Mouse (Mus musculus) E14TG2a.4 (cell line): Measurements from ENCODE around the gene Magi2.
"Not testable (repeated sequence)": the region's sequence is repeated elsewhere in the genome, so short reads cannot be mapped to it uniquely, and the experiment has no call there.

Experiments
- H3K27me3 ChIP-seq: 2 replicates; pipeline ENCODE4 v1.6.1; 2014; ENCODE audit warnings: low read length, control low read depth; ENCODE audit not compliant: insufficient read depth
- H3K36me3 ChIP-seq: 2 replicates; pipeline ENCODE4 v1.6.1; 2014; ENCODE audit warnings: low read length, control low read depth; ENCODE audit not compliant: insufficient read depth
- H3K4me1 ChIP-seq: replicated peaks from 2 replicates; pipeline ENCODE4 v1.6.1; 2014; ENCODE audit warnings: low read depth, low read length, control low read depth
- H3K4me3 ChIP-seq: replicated peaks from 2 replicates; pipeline ENCODE4 v1.5.1; 2014; ENCODE audit warnings: mild to moderate bottlenecking, low read length
- H3K9me3 ChIP-seq: 2 replicates; pipeline ENCODE4 v1.6.1; 2014; ENCODE audit warnings: low read length, control low read depth
- CTCF ChIP-seq: conservative IDR thresholded peaks from 2 replicates; pipeline ENCODE4 v1.5.1; 2014; ENCODE audit warnings: low read length
- NANOG ChIP-seq: IDR thresholded peaks from 2 replicates; pipeline ENCODE4 v1.6.1; 2014; ENCODE audit warnings: borderline replicate concordance, low read length, mixed read lengths
- POU5F1 ChIP-seq: IDR thresholded peaks from 2 replicates; pipeline ENCODE4 v1.6.1; 2014; ENCODE audit warnings: low read length, borderline replicate concordance

Gene Magi2

GRCm38 (mm10) chr5:20509606-20510005, 1282.8 kb downstream of the Magi2 start:
- TF ChIP-seq POU5F1 = no peak
- peak; percentile 40; the same call in 1 of the 2 replicates for TF ChIP-seq NANOG
- H3K4me3 ChIP-seq = no peak overlapping the region

GRCm38 (mm10) chr5:20512377-20513126, 1285.7 kb downstream of the Magi2 start:
- peaks cover 8% of the 10 kb centered on the region for H3K4me1 ChIP-seq
- H3K27me3 ChIP-seq = no peaks in the 10 kb centered on the region
- TF ChIP-seq CTCF (no peak), NANOG (no peak), POU5F1 (no peak)

More at GRCm38 (mm10) chr5:20509606-20510005, 1282.8 kb downstream of the Magi2 start:
- H3K27me3 ChIP-seq = no peaks in the 10 kb centered on the region
- H3K4me1 ChIP-seq = peaks cover 8% of the 10 kb centered on the region
- no peaks in the 10 kb centered on the region for H3K36me3 ChIP-seq
- no peaks in the 10 kb centered on the region for H3K9me3 ChIP-seq

GRCm38 (mm10) chr5:20521639-20522038, 1294.8 kb downstream of the Magi2 start:
- Histone ChIP-seq H3K9me3 (no peaks in the 10 kb centered on the region), H3K27me3 (no peaks in the 10 kb centered on the region), H3K4me1 (no peaks in the 10 kb centered on the region), H3K36me3 (no peaks in the 10 kb centered on the region), H3K4me3 (no peak overlapping the region)
- TF ChIP-seq NANOG (no peak), CTCF (no peak), POU5F1 (no peak)

More at GRCm38 (mm10) chr5:20512377-20513126, 1285.7 kb downstream of the Magi2 start:
- Histone ChIP-seq H3K36me3 (no peaks in the 10 kb centered on the region), H3K4me3 (no peak overlapping the region), H3K9me3 (no peaks in the 10 kb centered on the region)

- TF ChIP-seq POU5F1 (no peak), NANOG (no peak), CTCF (no peak)
- H3K4me3 ChIP-seq = no peak overlapping the region
- H3K9me3 ChIP-seq = no peaks in the 10 kb centered on the region
- no peaks in the 10 kb centered on the region for H3K4me1 ChIP-seq
- no peaks in the 10 kb centered on the region for H3K27me3 ChIP-seq
- H3K36me3 ChIP-seq = no peaks in the 10 kb centered on the region
Observed at GRCm38 (mm10) chr5:20522047-20522446, 1295.2 kb downstream of the Magi2 start.

- Histone ChIP-seq H3K27me3 (no peaks in the 10 kb centered on the region), H3K4me1 (no peaks in the 10 kb centered on the region), H3K36me3 (no peaks in the 10 kb centered on the region), H3K4me3 (no peak overlapping the region), H3K9me3 (no peaks in the 10 kb centered on the region)
- no peak for TF ChIP-seq CTCF
- TF ChIP-seq POU5F1 = no peak
- no peak for TF ChIP-seq NANOG
Observed at GRCm38 (mm10) chr5:20523776-20524175, 1296.9 kb downstream of the Magi2 start.

GRCm38 (mm10) chr5:20526588-20526987, 1299.8 kb downstream of the Magi2 start:
- not testable (repeated sequence) for H3K36me3 ChIP-seq, H3K9me3 ChIP-seq, H3K4me3 ChIP-seq

GRCm38 (mm10) chr5:20536544-20536943, 1309.7 kb downstream of the Magi2 start:
- no peak for TF ChIP-seq POU5F1
- no peak for TF ChIP-seq CTCF
- no peak for TF ChIP-seq NANOG
- H3K4me1 ChIP-seq = peaks cover 27% of the 10 kb centered on the region
- no peaks in the 10 kb centered on the region for H3K27me3 ChIP-seq
- H3K4me3 ChIP-seq = no peak overlapping the region
- no peaks in the 10 kb centered on the region for H3K36me3 ChIP-seq
- no peaks in the 10 kb centered on the region for H3K9me3 ChIP-seq

More at GRCm38 (mm10) chr5:20526588-20526987, 1299.8 kb downstream of the Magi2 start:
- H3K27me3 ChIP-seq, H3K4me1 ChIP-seq: not testable (repeated sequence)

- H3K4me3 ChIP-seq = no peak overlapping the region
- H3K36me3 ChIP-seq = no peaks in the 10 kb centered on the region
- TF ChIP-seq NANOG (no peak), CTCF (no peak), POU5F1 (no peak)
- no peaks in the 10 kb centered on the region for H3K27me3 ChIP-seq
- no peaks in the 10 kb centered on the region for H3K9me3 ChIP-seq
- H3K4me1 ChIP-seq = peaks cover 27% of the 10 kb centered on the region
Observed at GRCm38 (mm10) chr5:20537369-20538022, 1310.7 kb downstream of the Magi2 start.

- Histone ChIP-seq H3K9me3 (no peaks in the 10 kb centered on the region), H3K36me3 (no peaks in the 10 kb centered on the region), H3K27me3 (no peaks in the 10 kb centered on the region), H3K4me1 (no peaks in the 10 kb centered on the region), H3K4me3 (no peak overlapping the region)
- TF ChIP-seq POU5F1 (no peak), CTCF (no peak), NANOG (no peak)
Observed at GRCm38 (mm10) chr5:20544374-20544773, 1317.5 kb downstream of the Magi2 start.
